Mouse (Mus musculus) CH12.LX (cell line): ENCODE measurements around the gene Gzmm. TPM values are rescaled to one million over a fixed set of nuclear protein-coding genes. Genes with fewer than 3 reads are reported as not detected.

Source experiments
- DNase-seq: peaks from one replicate; pipeline ENCODE4 v3.0.0-alpha.2; 2013; ENCODE audit errors: extremely low read depth
- H3K27ac ChIP-seq: 2 replicates; pipeline ENCODE4 v1.5.1; 2012; ENCODE audit warnings: low read depth, mild to moderate bottlenecking, control low read depth, moderate library complexity; ENCODE audit not compliant: insufficient read depth
- H3K27me3 ChIP-seq: replicated peaks from 2 replicates; pipeline ENCODE3; 2012; ENCODE audit warnings: inconsistent platforms
- H3K36me3 ChIP-seq, 2 experiments: replicated peaks in 1 of 2; 2 replicates each; pipeline versions ENCODE3 to v1.6.1; 2012; ENCODE audit warnings: inconsistent platforms in 1 of 2, low read length in 1 of 2, mild to moderate bottlenecking in 1 of 2, mixed read lengths in 1 of 2, moderate library complexity in 1 of 2; ENCODE audit not compliant: control insufficient read depth in 1 of 2, insufficient read depth in 1 of 2
- H3K4me1 ChIP-seq, 2 experiments: 2 replicates each; pipeline ENCODE4 v1.6.1; 2012; ENCODE audit warnings: inconsistent platforms in 1 of 2, moderate library complexity in 1 of 2; ENCODE audit not compliant: insufficient read depth in 2 of 2, control insufficient read depth in 1 of 2
- H3K4me2 ChIP-seq: 2 replicates; pipeline ENCODE4 v1.6.1; 2012; ENCODE audit warnings: low read depth, mild to moderate bottlenecking, control low read depth; ENCODE audit not compliant: poor library complexity, insufficient read depth, severe bottlenecking
- H3K4me3 ChIP-seq, 3 experiments: fragments of 150-350 bp in 1 of 3; sonication (generic) in 1 of 3; replicated peaks in 1 of 3; 2 replicates each; pipeline versions ENCODE3 to v1.5.1; 2011 to 2012; ENCODE audit warnings: low read depth in 2 of 3, low read length in 2 of 3, mild to moderate bottlenecking in 2 of 3, moderate library complexity in 2 of 3, control low read depth in 1 of 3, improper control_type of control experiment in 1 of 3, inconsistent platforms in 1 of 3, mixed read lengths in 1 of 3; ENCODE audit not compliant: poor library complexity in 1 of 3
- H3K79me2 ChIP-seq: replicated peaks from 2 replicates; pipeline ENCODE4 v1.6.1; 2012; ENCODE audit warnings: mild to moderate bottlenecking, moderate library complexity; ENCODE audit not compliant: control insufficient read depth, poor library complexity, insufficient read depth, severe bottlenecking; ENCODE audit errors: extremely low read depth
- H3K9ac ChIP-seq: 2 replicates; pipeline ENCODE4 v1.6.1; 2012; ENCODE audit warnings: low read depth, mild to moderate bottlenecking, control low read depth, moderate library complexity; ENCODE audit not compliant: insufficient read depth
- H3K9me3 ChIP-seq: replicated peaks from 2 replicates; pipeline ENCODE3; 2012; ENCODE audit warnings: low read length, inconsistent platforms, mixed read lengths
- BHLHE40 ChIP-seq: IDR thresholded peaks from 2 replicates; pipeline ENCODE4 v1.6.1; 2011; ENCODE audit warnings: mild to moderate bottlenecking, low read depth, low read length, improper control_type of control experiment
- CHD1 ChIP-seq: IDR thresholded peaks from 2 replicates; pipeline ENCODE4 v1.6.1; 2012; ENCODE audit warnings: low read depth, low read length, improper control_type of control experiment, inconsistent platforms
- CHD2 ChIP-seq: IDR thresholded peaks from 2 replicates; pipeline ENCODE4 v1.6.1; 2011; ENCODE audit warnings: low read length, improper control_type of control experiment
- CTCF ChIP-seq, 2 experiments: IDR thresholded peaks in 1 of 2; conservative IDR thresholded peaks in 1 of 2; 2 replicates each; pipeline ENCODE4 v1.5.1; 2011 to 2012; ENCODE audit warnings: low read depth in 2 of 2, low read length in 2 of 2, improper control_type of control experiment in 1 of 2, inconsistent platforms in 1 of 2, mild to moderate bottlenecking in 1 of 2, moderate library complexity in 1 of 2
- E2F4 ChIP-seq: IDR thresholded peaks from 2 replicates; pipeline ENCODE4 v1.6.1; 2011; ENCODE audit warnings: low read depth, low read length, improper control_type of control experiment; ENCODE audit not compliant: insufficient replicate concordance
- ELF1 ChIP-seq: IDR thresholded peaks from 2 replicates; pipeline ENCODE4 v1.6.1; 2014; ENCODE audit warnings: low read depth, mild to moderate bottlenecking, inconsistent platforms, low read length, improper control_type of control experiment
- ETS1 ChIP-seq: conservative IDR thresholded peaks from 2 replicates; pipeline ENCODE4 v1.6.1; 2012; ENCODE audit warnings: low read depth, mild to moderate bottlenecking, inconsistent platforms, low read length, improper control_type of control experiment, moderate library complexity
- GABPA ChIP-seq: IDR thresholded peaks from 2 replicates; pipeline ENCODE4 v1.6.1; 2012; ENCODE audit warnings: low read depth, low read length, improper control_type of control experiment, inconsistent platforms; ENCODE audit not compliant: insufficient replicate concordance
- HCFC1 ChIP-seq: IDR thresholded peaks from 2 replicates; pipeline ENCODE4 v1.6.1; 2012; ENCODE audit warnings: low read depth, mild to moderate bottlenecking, inconsistent platforms, low read length, improper control_type of control experiment
- JUND ChIP-seq: conservative IDR thresholded peaks from 2 replicates; pipeline ENCODE4 v1.6.1; 2011; ENCODE audit warnings: low read depth, low read length, improper control_type of control experiment
- KAT2A ChIP-seq: IDR thresholded peaks from 2 replicates; pipeline ENCODE4 v1.6.1; 2012; ENCODE audit warnings: low read length, improper control_type of control experiment, inconsistent platforms; ENCODE audit not compliant: insufficient replicate concordance
- MAFK ChIP-seq: IDR thresholded peaks from 2 replicates; pipeline ENCODE4 v1.6.1; 2011; ENCODE audit warnings: low read length, improper control_type of control experiment; ENCODE audit not compliant: insufficient replicate concordance
- MAX ChIP-seq: IDR thresholded peaks from 2 replicates; pipeline ENCODE4 v1.6.1; 2011; ENCODE audit warnings: low read length, improper control_type of control experiment
- MEF2A ChIP-seq: IDR thresholded peaks from 2 replicates; pipeline ENCODE4 v1.6.1; 2014; ENCODE audit warnings: low read depth, mild to moderate bottlenecking, inconsistent platforms, low read length, improper control_type of control experiment, borderline replicate concordance
- MYC ChIP-seq: IDR thresholded peaks from 2 replicates; pipeline ENCODE4 v1.6.1; 2011; ENCODE audit warnings: low read depth, mild to moderate bottlenecking, improper control_type of control experiment, low read length
- NRF1 ChIP-seq: IDR thresholded peaks from 2 replicates; pipeline ENCODE4 v1.6.1; 2014; ENCODE audit warnings: low read depth, mild to moderate bottlenecking, inconsistent platforms, low read length, improper control_type of control experiment, moderate library complexity
- POLR2A ChIP-seq: IDR thresholded peaks from 2 replicates; pipeline ENCODE4 v1.6.1; 2011; ENCODE audit warnings: low read depth, mild to moderate bottlenecking, improper control_type of control experiment, low read length
- POLR2AphosphoS2 ChIP-seq: IDR thresholded peaks from 2 replicates; pipeline ENCODE4 v1.6.1; 2011; ENCODE audit warnings: low read depth, low read length, improper control_type of control experiment
- RAD21 ChIP-seq: IDR thresholded peaks from 2 replicates; pipeline ENCODE4 v1.6.1; 2011; ENCODE audit warnings: low read depth, mild to moderate bottlenecking, low read length, improper control_type of control experiment, moderate library complexity
- RCOR1 ChIP-seq: conservative IDR thresholded peaks from 2 replicates; pipeline ENCODE4 v1.6.1; 2012; ENCODE audit warnings: low read depth, mild to moderate bottlenecking, inconsistent platforms, low read length, improper control_type of control experiment
- SIN3A ChIP-seq: IDR thresholded peaks from 2 replicates; pipeline ENCODE4 v1.6.1; 2012; ENCODE audit warnings: low read length, improper control_type of control experiment, inconsistent platforms
- SMC3 ChIP-seq: IDR thresholded peaks from 2 replicates; pipeline ENCODE4 v1.6.1; 2011; ENCODE audit warnings: low read depth, low read length, improper control_type of control experiment
- TBP ChIP-seq: conservative IDR thresholded peaks from 2 replicates; pipeline ENCODE4 v1.6.1; 2011; ENCODE audit warnings: low read depth, low read length, improper control_type of control experiment
- TCF12 ChIP-seq: IDR thresholded peaks from 2 replicates; pipeline ENCODE4 v1.6.1; 2014; ENCODE audit warnings: low read depth, mild to moderate bottlenecking, inconsistent platforms, low read length, improper control_type of control experiment
- ZKSCAN1 ChIP-seq: IDR thresholded peaks from 2 replicates; pipeline ENCODE4 v1.6.1; 2012; ENCODE audit warnings: low read depth, inconsistent platforms, low read length, improper control_type of control experiment, borderline replicate concordance
- ZMIZ1 ChIP-seq: IDR thresholded peaks from 2 replicates; pipeline ENCODE4 v1.6.1; 2012; ENCODE audit warnings: low read depth, mild to moderate bottlenecking, inconsistent platforms, low read length, improper control_type of control experiment
- dilution Hi-C: fragments of 300-500 bp; cut with MboI; formaldehyde crosslinking; loops from 2 replicates; pipeline ENCODE4 v1.14.3; 2020; ENCODE audit warnings: low sequenced_read_pairs; ENCODE audit not compliant: extremely low pct_unique_long_range_greater_than_20kb, extremely low pct_ligation_motif_present
- in situ Hi-C: fragments of 300-500 bp; cut with MboI; formaldehyde crosslinking; loops from 3 replicates; pipeline ENCODE4 v1.14.3; 2019; ENCODE audit warnings: low sequenced_read_pairs, low pct_ligation_motif_present, low pct_unique_long_range_greater_than_20kb, mixed read lengths
- polyA plus RNA-seq: library from polyadenylated mRNA; unstranded; fragments of >175 nt; gene quantifications from 2 replicates; pipeline ENCODE4 v1.2.1, GENCODE M21; 2012; ENCODE audit warnings: low read depth; ENCODE audit not compliant: insufficient read length
- total RNA-seq, 2 experiments: library from RNA; depleted of rRNA; stranded (reverse); fragments of 300-350 nt in 1 of 2; fragments of >200 nt in 1 of 2; gene quantifications; 2 replicates each; pipeline ENCODE4 v1.2.3; 2012 to 2014

Gzmm gene
- total and polyA plus RNA-seq, 3 experiments = 0.17 to 0.73 (median 0.59) TPM

DNA sequence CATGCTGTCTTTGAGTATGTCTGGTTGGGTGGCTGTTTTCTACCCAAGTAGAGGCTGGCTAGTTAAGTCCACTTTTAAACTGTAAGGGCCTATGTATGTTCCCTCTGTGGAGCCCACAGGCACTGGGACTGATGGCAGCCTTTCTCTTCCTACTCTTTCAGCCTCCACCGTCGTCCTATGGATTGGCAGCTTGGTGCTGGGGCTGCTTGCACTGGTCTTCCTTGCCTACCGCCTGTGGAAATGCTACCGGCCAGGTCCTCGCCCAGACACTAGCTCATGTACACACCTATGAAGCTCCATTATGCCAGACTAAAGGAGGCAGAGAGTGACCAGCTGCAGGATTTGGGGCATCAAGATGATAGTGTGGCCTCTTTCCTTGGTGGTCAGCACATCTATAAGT, 20.7 kb upstream of the Gzmm start:
- Histone ChIP-seq H3K79me2 (peaks cover 11% of the 10 kb centered on the region; the same call in 1 of the 2 replicates), H3K4me1 (peaks cover 32 to 55% of the 10 kb centered on the region in 2 experiments), H3K36me3 (peaks cover 2 to 28% of the 10 kb centered on the region in 2 experiments), H3K4me2 (no peak overlapping the region), H3K9ac (no peak overlapping the region), H3K27me3 (no peaks in the 10 kb centered on the region), H3K9me3 (no peaks in the 10 kb centered on the region), H3K4me3 (no peak overlapping the region), H3K27ac (no peak overlapping the region)
- no peak for TF ChIP-seq CHD2
- no peak for TF ChIP-seq TBP
- TF ChIP-seq MEF2A = no peak
- TF ChIP-seq RAD21 = no peak
- TF ChIP-seq POLR2AphosphoS2 = no peak
- TF ChIP-seq MAFK = no peak
- no peak for TF ChIP-seq ETS1
- TF ChIP-seq ZMIZ1 = no peak
- no peak for TF ChIP-seq ZKSCAN1
- no peak for TF ChIP-seq CHD1
- no peak for TF ChIP-seq MAX
- dilution Hi-C loops (no loop called here), in situ Hi-C loops (no loop called here)
- DNase-seq = no peak

DNA sequence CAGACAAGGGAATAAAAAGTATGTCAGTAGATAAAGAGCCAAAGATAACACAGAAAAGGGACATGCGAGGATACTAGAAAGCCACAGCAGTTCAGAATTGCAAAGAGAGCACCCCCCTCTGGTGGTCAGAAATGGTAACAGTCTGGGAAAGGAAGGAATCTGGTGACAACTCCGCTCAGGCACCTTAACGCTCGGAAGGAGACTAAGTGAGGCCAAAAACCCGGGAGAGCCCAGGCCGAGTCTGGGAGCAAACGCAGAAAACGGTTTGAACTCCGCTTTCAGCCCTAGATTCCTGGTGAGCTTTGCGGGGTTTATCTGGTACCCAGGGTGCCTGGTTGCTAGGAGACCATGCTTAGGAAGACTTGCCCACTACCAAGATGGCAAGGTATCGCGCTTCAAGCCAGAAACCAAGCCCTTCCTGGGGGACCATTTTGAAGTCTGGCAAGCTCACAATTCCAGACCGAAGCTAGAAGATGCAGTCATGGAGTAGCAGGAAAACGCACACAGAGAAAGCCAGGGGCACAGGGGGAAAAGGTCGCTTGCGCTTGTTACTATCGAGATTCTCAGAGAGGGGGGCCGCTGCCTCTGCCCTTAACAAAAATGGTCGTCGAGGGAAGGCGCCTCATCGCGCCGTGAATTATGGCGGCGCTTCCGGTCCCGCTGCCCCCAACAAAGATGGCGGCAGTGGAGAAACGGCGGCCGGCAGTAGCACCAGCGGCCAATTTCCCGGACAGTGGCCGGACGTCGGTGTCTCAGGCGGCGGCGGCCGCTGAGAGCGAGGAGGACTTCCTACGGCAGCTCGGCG, 19.8 kb upstream of the Gzmm start, which contains the start of gene Tpgs1:
Gene Tpgs1 (plus strand): TSS at position 599 of the 805 bp plus-strand sequence.
- dilution Hi-C loops = no loop called here

More for the DNA sequence above, 19.8 kb upstream of the Gzmm start, which contains the start of gene Tpgs1:
- H3K27ac ChIP-seq = peak within 1 kb of the TSS; percentile 78
- peaks cover 28 to 55% of the 10 kb centered on the region in 2 experiments for H3K4me1 ChIP-seq
- H3K4me2 ChIP-seq = peak within 1 kb of the TSS; percentile 82
- no peaks in the 10 kb centered on the region for H3K9me3 ChIP-seq
- no peaks in the 10 kb centered on the region for H3K27me3 ChIP-seq
- peak; percentile 88 for DNase-seq
- H3K79me2 ChIP-seq = peaks cover 11% of the 10 kb centered on the region; the same call in 1 of the 2 replicates
- peaks cover 5 to 36% of the 10 kb centered on the region in 2 experiments for H3K36me3 ChIP-seq
- in situ Hi-C loops = no loop called here
- peak within 1 kb of the TSS; percentile 95 to 97 (median 97) for H3K4me3 ChIP-seq
- peak; percentile 79 for TF ChIP-seq ELF1
- TF ChIP-seq CTCF (conservative IDR thresholded peaks at IDR 0.05 in 1 of 2, IDR thresholded peaks at IDR 0.05 in 1 of 2; ENCODE audit: low read depth in 2 of 2, low read length in 2 of 2) = peak; percentile 81 to 93
- peak; percentile 70 for TF ChIP-seq RAD21
- peak; percentile 100 for TF ChIP-seq RCOR1
- peak; percentile 5; the same call in 1 of the 2 replicates for TF ChIP-seq GABPA
- peak; percentile 77 for TF ChIP-seq POLR2A
- 0 out of 2 replicates have a peak, but pooled peaks have one; percentile 19 for TF ChIP-seq JUND
- peak; percentile 85 for TF ChIP-seq HCFC1
- peak; percentile 88 for TF ChIP-seq TCF12
- no peak for TF ChIP-seq MAFK
- peak; percentile 86; the same call in 1 of the 2 replicates for TF ChIP-seq KAT2A
- peak; percentile 69 for TF ChIP-seq SMC3
- no peak for TF ChIP-seq E2F4
- no peak for TF ChIP-seq ETS1
- peak; percentile 23; the same call in 1 of the 2 replicates for TF ChIP-seq MYC
- TF ChIP-seq BHLHE40 = no peak
- 0 out of 2 replicates have a peak, but pooled peaks have one; percentile 30 for TF ChIP-seq SIN3A
- TF ChIP-seq MEF2A = peak; percentile 73; the same call in 1 of the 2 replicates
- TF ChIP-seq NRF1 = peak; percentile 88
- peak within 1 kb of the TSS; percentile 98 for H3K9ac ChIP-seq
